Mouse (Mus musculus) hindbrain, postnatal 0 days (tissue): Measurements from ENCODE around the gene Fbn1. TPM values are rescaled to one million over a fixed set of nuclear protein-coding genes. Genes with fewer than 3 reads are reported as not detected.

Experiments used
- ATAC-seq: fragments of 200-750 bp; cut with Nextera tagmentation; 2 replicates; pipeline ENCODE4 v1.8.0; 2017; ENCODE audit warnings: mild to moderate bottlenecking, moderate TSS enrichment, moderate library complexity
- DNase-seq: peaks from one replicate; pipeline ENCODE4 v3.0.0-alpha.2; 2015; ENCODE audit warnings: low spot score
- H3K27ac ChIP-seq: fragments of 300-500 bp; sonication (generic); 2 replicates; pipeline ENCODE4 v1.5.1; 2014; ENCODE audit warnings: mild to moderate bottlenecking
- H3K27me3 ChIP-seq: fragments of 300-500 bp; sonication (generic); 2 replicates; pipeline ENCODE4 v1.6.1; 2014; ENCODE audit warnings: low read length, mixed read lengths; ENCODE audit not compliant: insufficient read depth
- H3K36me3 ChIP-seq: fragments of 300-500 bp; sonication (generic); 2 replicates; pipeline ENCODE4 v1.6.1; 2014; ENCODE audit warnings: low read length, mixed read lengths; ENCODE audit not compliant: insufficient read depth
- H3K4me1 ChIP-seq: fragments of 300-500 bp; sonication (generic); 2 replicates; pipeline ENCODE4 v1.6.1; 2014; ENCODE audit warnings: antibody characterized with exemption, low read length, mixed read lengths; ENCODE audit not compliant: insufficient read depth
- H3K4me2 ChIP-seq: fragments of 300-500 bp; sonication (generic); 2 replicates; pipeline ENCODE4 v1.6.1; 2014; ENCODE audit warnings: low read depth, mild to moderate bottlenecking, low read length, moderate library complexity, mixed read lengths
- H3K4me3 ChIP-seq: fragments of 300-500 bp; sonication (generic); 2 replicates; pipeline ENCODE4 v1.5.1; 2014; ENCODE audit warnings: low read length
- H3K9ac ChIP-seq: fragments of 300-500 bp; sonication (generic); replicated peaks from 2 replicates; pipeline ENCODE4 v1.6.1; 2014; ENCODE audit warnings: mild to moderate bottlenecking, low read length, moderate library complexity, mixed read lengths
- H3K9me3 ChIP-seq: fragments of 300-500 bp; sonication (generic); 2 replicates; pipeline ENCODE4 v1.6.1; 2016; ENCODE audit warnings: low read length, mixed read lengths
- CTCF ChIP-seq: IDR thresholded peaks from 2 replicates; pipeline ENCODE4 v1.5.1; 2016; ENCODE audit warnings: antibody characterized with exemption, control low read depth, low read depth
- WGBS: fragments of 180-500 bp; shearing (Covaris S2); extraction: QIAGEN DNeasy Blood & Tissue Kit; methylation state at CpG from one replicate; pipeline ENCODE4 v1.1.7; 2014; 5-methylcytosine and 5-hydroxymethylcytosine counted together
- polyA plus RNA-seq: library from polyadenylated mRNA; unstranded; fragments of >200 nt; fragmentation: Nextera tagmentation; extraction: Ambion mirVana; gene quantifications from 2 replicates; pipeline ENCODE4 v1.2.1, GENCODE M21; 2015
- total RNA-seq: library from RNA; depleted of rRNA; stranded (reverse); fragments of >200 nt; gene quantifications from 2 replicates; pipeline ENCODE4 v1.2.3, GENCODE M21; 2014

The Fbn1 gene
- total and polyA plus RNA-seq, 2 experiments from 2014 or later, result 2.3 to 16.6 TPM

- 0 out of 2 replicates have a peak, but pooled peaks have one; percentile 32 for ATAC-seq
- Histone ChIP-seq H3K36me3 (no peaks in the 10 kb centered on the region), H3K4me2 (no peak overlapping the region), H3K9ac (no peak overlapping the region), H3K4me3 (no peak overlapping the region), H3K27ac (no peak overlapping the region; the same call in 1 of the 2 replicates), H3K27me3 (no peaks in the 10 kb centered on the region), H3K4me1 (no peaks in the 10 kb centered on the region), H3K9me3 (no peaks in the 10 kb centered on the region)
- 61% methylated on average over 8 of the region's 8 CpGs for WGBS
- no peak for TF ChIP-seq CTCF
- DNase-seq, result peak; percentile 43
These were observed 37.1 kb downstream of the Fbn1 start for GRCm38 (mm10) chr2:125470553-125471295.

DNA sequence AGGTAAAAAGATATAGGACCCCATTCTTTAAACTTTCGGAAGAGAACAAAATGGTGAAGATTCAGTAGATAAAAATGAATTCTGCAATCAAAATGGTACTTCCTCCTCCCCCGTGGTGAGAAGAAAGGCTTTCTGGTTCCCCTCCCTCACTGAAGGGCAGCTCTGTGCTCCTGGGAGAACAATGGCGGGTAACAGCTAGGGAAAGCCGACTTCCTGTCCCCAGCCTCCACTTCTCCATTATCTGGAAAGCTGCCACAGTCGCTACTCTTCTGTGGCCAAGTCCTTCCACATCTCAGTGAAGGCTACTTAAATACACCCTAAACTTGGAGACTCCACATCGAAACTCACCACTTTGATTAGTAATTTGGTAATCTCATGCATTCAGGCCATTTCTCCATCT lies 43.8 kb downstream of the Fbn1 start:
- WGBS, result 89% methylated on average over 6 of the region's 6 CpGs
- H3K9ac ChIP-seq, result no peak overlapping the region
- DNase-seq (no peak), ATAC-seq (no peak)
- H3K4me3 ChIP-seq, result no peak overlapping the region
- no peak for TF ChIP-seq CTCF
- no peak overlapping the region for H3K27ac ChIP-seq
- H3K27me3 ChIP-seq, result no peaks in the 10 kb centered on the region
- no peak overlapping the region for H3K4me2 ChIP-seq
- no peaks in the 10 kb centered on the region for H3K9me3 ChIP-seq
- H3K4me1 ChIP-seq, result no peaks in the 10 kb centered on the region
- no peaks in the 10 kb centered on the region for H3K36me3 ChIP-seq

DNA sequence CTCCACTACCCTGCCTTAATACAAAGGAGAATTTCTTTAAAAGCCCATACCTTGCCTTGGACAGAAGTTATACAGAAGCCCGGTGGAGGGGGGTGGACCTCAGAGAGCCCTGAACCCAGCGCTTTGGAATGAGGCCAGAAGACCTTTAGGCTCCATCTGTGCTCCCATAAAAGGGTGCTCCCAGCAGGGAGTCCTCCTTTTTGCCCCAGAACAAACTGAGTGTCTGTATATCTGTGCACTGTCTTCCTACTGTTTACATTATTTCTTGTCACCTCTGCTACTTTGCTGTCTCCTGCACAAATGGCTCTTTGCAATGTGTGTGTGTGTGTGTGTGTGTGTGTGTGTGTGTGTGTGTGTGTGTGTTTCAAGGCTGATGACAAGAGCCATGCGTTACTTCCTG lies 48.7 kb downstream of the Fbn1 start:
- ATAC-seq, result no peak
- no peaks in the 10 kb centered on the region for H3K36me3 ChIP-seq
- H3K4me3 ChIP-seq, result no peak overlapping the region
- no peak for TF ChIP-seq CTCF
- H3K9ac ChIP-seq, result no peak overlapping the region
- H3K4me1 ChIP-seq, result no peaks in the 10 kb centered on the region
- no peak overlapping the region for H3K4me2 ChIP-seq
- H3K9me3 ChIP-seq, result no peaks in the 10 kb centered on the region
- no peak overlapping the region for H3K27ac ChIP-seq
- H3K27me3 ChIP-seq, result no peaks in the 10 kb centered on the region
- no peak for DNase-seq
- 88% methylated on average over 3 of the region's 3 CpGs for WGBS

DNA sequence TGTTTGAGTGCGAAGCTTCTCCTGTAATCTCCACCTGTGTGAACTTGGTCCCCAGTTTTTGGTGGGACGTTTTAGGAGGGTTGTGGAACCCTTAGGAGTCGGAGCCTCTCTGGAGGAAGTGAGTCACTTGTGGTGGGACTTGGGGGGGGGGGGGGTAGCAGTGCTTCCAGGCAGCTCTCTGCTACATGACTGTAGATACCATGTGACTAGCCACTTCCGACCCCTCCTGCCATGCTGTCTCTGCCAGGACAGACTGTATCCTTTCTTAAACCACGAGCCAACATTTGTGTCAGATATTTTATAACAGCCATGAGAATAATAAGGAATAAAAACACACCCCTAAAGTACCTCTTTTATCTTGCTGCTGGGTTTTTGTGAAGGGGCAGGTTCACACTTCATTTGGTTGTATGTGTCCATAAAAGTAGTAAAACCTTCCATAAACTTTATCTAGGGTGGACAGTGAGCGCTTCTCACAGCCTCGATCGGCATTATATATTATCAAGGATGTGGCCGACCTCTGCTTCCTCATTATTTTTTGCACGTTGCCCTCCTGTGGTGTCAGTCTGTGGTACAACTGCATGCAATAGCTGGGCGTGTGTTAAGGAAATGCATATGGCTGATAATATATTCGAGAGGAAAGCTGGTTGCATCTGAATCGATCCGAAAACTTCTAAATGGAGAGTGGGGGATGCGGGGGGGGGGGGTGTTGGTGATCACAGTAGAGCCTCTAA lies 51.6 kb downstream of the Fbn1 start:
- no peak for DNase-seq
- no peak for TF ChIP-seq CTCF
- no peak overlapping the region for H3K9ac ChIP-seq
- no peaks in the 10 kb centered on the region for H3K36me3 ChIP-seq
- no peak overlapping the region for H3K4me3 ChIP-seq
- no peaks in the 10 kb centered on the region for H3K27me3 ChIP-seq
- WGBS, result 85% methylated on average over 15 of the region's 15 CpGs
- no peaks in the 10 kb centered on the region for H3K9me3 ChIP-seq
- H3K27ac ChIP-seq, result no peak overlapping the region
- H3K4me1 ChIP-seq, result no peaks in the 10 kb centered on the region
- H3K4me2 ChIP-seq, result no peak overlapping the region
- no peak for ATAC-seq

DNA sequence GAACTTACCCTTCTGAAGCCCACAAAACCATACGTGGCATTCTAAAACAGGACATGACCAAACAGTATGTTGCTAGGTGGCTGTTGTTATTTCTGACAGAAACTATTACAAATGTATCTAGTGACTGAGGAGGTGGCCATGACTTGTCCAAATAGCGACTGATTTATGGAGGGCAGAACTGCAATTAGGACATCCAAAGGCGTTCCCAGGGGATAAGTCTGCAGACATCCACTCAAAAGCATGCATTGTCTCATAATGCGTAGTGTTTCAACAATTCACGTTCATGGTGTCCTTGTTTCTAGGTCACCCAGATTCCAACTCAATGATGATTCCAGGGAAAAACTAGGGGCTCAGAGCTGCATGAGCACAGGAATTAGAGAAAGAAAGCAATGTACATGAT lies 53.0 kb downstream of the Fbn1 start:
- Histone ChIP-seq H3K27me3 (no peaks in the 10 kb centered on the region), H3K36me3 (no peaks in the 10 kb centered on the region), H3K9ac (no peak overlapping the region), H3K4me1 (no peaks in the 10 kb centered on the region), H3K27ac (no peak overlapping the region), H3K4me3 (no peak overlapping the region), H3K4me2 (no peak overlapping the region), H3K9me3 (no peaks in the 10 kb centered on the region)
- TF ChIP-seq CTCF, result no peak
- DNase-seq, result peak; percentile 8
- no peak for ATAC-seq
- 82% methylated on average over 5 of the region's 5 CpGs for WGBS

GRCm38 (mm10) chr2:125452369-125453097 lies 55.3 kb downstream of the Fbn1 start:
- WGBS, result 25% methylated on average over 6 of the region's 6 CpGs
- H3K4me1 ChIP-seq, result no peaks in the 10 kb centered on the region
- H3K9me3 ChIP-seq, result no peaks in the 10 kb centered on the region
- TF ChIP-seq CTCF, result no peak
- H3K36me3 ChIP-seq, result no peaks in the 10 kb centered on the region
- ATAC-seq, result peak; percentile 75
- DNase-seq, result peak; percentile 37
- H3K4me2 ChIP-seq, result no peak overlapping the region
- H3K4me3 ChIP-seq, result no peak overlapping the region
- H3K9ac ChIP-seq, result no peak overlapping the region
- H3K27ac ChIP-seq, result no peak overlapping the region
- H3K27me3 ChIP-seq, result no peaks in the 10 kb centered on the region
